Comparison of ENCODE assay signal across 18 mouse cellular contexts in the genomic region with DNA sequence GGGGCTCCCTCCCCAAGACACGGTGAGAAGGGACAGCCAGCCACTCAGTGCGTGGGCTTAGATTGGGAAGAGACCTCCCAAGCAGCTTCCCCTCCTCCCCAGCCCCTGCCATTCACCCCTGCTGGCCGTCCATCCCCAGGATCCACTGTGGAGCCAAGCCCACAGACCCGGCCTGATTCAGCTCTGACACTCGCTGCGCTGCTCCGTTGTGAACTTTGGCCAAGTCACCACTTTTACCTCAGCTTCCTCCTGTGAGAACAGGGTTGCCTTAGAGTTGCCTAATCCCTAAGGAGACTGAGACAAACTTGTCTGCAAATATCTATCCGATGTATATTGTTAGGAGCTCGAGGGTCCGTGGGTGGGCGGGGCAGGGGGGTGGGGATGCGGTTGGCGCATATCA. TPM values are rescaled to one million over a fixed set of nuclear protein-coding genes. Genes with fewer than 3 reads are reported as not detected.
"Had no signal": no experiment of that assay in that cellular context is flagged by ENCODE, and none has a peak within 500 bp of the region (broad histone marks: within the 10 kb centered on the region; RNA-seq: fewer than 3 reads in every experiment).

No protein-coding gene starts in this region.

- H3K4me2 ChIP-seq: limb, embryonic 15.5 days; liver, embryonic 12.5 days; midbrain, embryonic 12.5 days; neural tube, embryonic 15.5 days had no signal

- DNase-seq: kidney, adult 9 months; kidney, postnatal 36 days; layer of hippocampus, adult 9-11 months; layer of hippocampus, postnatal 36 days; lung, embryonic 14.5 days; lung, postnatal 14 days; right cerebral cortex, adult 18-20 months; right cerebral cortex, postnatal 25 days; thymus, postnatal 36 days had no signal

- H3K9me3 ChIP-seq: limb, embryonic 15.5 days; liver, embryonic 12.5 days; midbrain, embryonic 12.5 days; neural tube, embryonic 15.5 days had no signal

- ATAC-seq: liver, embryonic 12.5 days had no signal

- H3K36me3 ChIP-seq: limb, embryonic 15.5 days; liver, embryonic 12.5 days; midbrain, embryonic 12.5 days; neural tube, embryonic 15.5 days had no signal

- H3K27ac ChIP-seq: kidney, postnatal 0 days; limb, embryonic 15.5 days; liver, embryonic 12.5 days; midbrain, embryonic 12.5 days; neural tube, embryonic 15.5 days had no signal

- H3K9ac ChIP-seq: limb, embryonic 15.5 days; liver, embryonic 12.5 days; lung, embryonic 14.5 days; midbrain, embryonic 12.5 days; neural tube, embryonic 15.5 days had no signal

- H3K4me3 ChIP-seq: limb, embryonic 15.5 days; liver, embryonic 12.5 days; midbrain, embryonic 12.5 days; myocyte; neural tube, embryonic 15.5 days had no signal

RNA-seq across cellular contexts. Expression of gene Runx3, which starts 21.3 kb away (rescaled TPM):
- total RNA-seq: layer of hippocampus, adult 18-20 months; layer of hippocampus, postnatal 36 days; left cerebral cortex, postnatal 14 days; midbrain, postnatal 0 days had no signal
- polyA plus RNA-seq: midbrain, embryonic 12.5 days; midbrain, postnatal 0 days had no signal
